Mouse (Mus musculus) erythroblast, embryonic 14.5 days (primary cell): ENCODE measurements around the gene Nup210.

Experiments
- GATA1 ChIP-seq: IDR thresholded peaks from 2 replicates; pipeline ENCODE4 v1.6.1; 2012; ENCODE audit warnings: low read length, inconsistent platforms, mixed read lengths
- TAL1 ChIP-seq: IDR thresholded peaks from 3 replicates; pipeline ENCODE4 v1.6.1; 2012; ENCODE audit warnings: low read length, inconsistent platforms, mixed read lengths

DNA sequence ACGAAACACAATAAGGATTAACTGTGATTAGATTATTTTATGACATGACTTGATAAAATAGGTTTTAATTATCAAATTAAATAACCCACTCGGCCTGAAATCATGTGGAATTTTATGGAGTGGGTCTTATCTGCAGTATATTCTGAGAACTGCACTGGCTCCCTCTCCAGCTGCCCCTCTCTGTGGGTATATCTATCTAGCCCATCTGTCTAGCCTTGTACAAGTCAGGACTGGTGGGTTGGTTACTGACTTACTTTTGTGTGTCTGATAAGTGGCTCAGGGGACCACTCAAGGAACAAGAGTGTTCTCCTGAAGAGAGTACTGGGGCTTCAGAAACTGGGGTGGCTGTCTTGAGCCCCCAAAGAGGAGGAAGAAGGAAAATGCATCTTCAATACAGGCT is 109.4 kb downstream of the Nup210 start:
- no peak for TF ChIP-seq GATA1
- TF ChIP-seq TAL1 = no peak
